Mouse (Mus musculus): Measurements from ENCODE around the gene Sugp2. TPM values are rescaled to one million over a fixed set of nuclear protein-coding genes. Genes with fewer than 3 reads are reported as not detected.

The Sugp2 gene
- 34.8 TPM for polyA plus RNA-seq (2017; shearing (Covaris generic))

DNA sequence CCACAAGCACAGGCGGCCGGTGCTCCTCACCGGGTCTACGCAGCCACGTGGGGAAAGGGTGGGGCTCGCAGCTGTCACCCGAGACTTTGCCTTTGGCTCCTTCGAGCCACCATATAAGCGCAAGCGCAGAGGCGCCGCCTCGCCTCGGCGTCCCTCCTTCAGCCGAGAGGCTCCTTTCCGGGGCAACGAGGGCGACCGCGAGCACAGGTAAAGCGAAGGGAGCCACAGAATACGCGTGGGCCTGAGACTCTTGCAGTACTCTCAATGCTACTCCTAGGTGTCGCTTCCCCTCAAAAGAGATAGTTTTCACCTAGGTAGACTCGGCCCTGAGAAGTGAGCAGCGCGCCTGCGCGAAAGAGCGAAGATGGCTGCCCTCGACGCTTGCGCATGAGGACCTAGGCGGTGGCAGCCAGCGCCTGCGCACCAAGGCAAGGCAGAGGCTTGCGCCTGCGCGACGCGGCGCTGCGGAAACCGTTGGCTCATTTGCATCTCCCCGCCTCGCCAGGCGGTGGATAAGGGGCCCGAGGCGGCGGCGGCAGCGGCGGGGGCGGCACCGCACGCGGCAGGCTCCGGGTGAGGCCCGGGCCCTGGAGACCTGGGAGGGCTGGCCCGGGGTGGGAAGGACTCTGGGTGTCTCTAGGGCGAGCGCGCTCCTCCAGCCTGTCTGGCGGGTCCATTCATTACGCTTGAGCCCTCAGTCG, at the start of gene Sugp2, which contains the start of gene Armc6:
Gene Sugp2 (plus strand): TSS at position 147 of the 701 bp plus-strand sequence.
Gene Armc6 (minus strand): TSS at position 387 of the 701 bp plus-strand sequence.

DNA sequence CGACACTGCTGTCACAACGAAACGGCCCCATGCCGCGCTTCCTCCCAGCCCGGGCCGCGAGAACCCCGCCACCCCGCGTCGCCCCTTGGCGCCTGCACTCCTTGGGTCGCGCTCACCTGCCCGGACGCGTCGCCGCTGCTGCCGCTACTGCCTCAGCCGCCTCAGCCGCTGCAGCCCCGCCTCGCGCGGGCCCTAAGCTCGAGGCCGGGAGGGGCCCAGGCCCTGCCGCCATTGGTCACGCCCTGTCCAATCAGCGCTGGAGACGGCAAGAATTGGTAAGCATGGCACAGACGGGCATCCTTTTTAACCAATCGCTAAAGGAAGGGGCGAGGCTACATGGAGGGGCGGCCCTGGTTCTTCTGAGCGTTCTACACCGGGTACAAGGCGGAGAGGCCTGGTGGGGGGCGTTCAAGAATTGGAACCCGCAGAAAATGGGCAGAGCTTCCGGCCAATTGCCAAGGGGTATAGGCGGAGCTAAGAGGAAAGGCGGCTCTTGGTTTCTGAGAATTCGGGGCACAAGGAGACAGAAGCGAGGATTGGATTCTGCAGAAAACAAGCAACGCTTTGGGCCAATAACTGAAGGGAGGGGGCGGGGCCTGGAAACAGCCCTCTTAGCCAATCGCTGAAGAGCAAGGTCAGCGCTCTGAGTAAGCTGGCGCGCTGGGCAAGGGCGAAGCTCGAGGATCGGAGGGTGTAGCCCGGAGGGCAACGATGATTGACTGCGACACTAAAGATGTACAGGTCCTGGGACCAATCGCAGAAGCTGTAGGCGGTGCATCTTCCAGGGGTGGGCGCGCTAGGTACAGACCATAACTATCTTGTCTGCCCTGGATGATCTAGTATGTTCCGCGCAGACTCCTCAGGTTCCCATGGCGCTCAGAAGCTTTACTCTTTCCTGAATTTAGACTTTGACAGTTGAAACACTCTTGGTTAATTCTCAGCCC, 21.6 kb upstream of the Sugp2 start, which contains the start of gene Slc25a42:
Gene Slc25a42 (minus strand): TSS at position 194 of the 944 bp plus-strand sequence.

DNA sequence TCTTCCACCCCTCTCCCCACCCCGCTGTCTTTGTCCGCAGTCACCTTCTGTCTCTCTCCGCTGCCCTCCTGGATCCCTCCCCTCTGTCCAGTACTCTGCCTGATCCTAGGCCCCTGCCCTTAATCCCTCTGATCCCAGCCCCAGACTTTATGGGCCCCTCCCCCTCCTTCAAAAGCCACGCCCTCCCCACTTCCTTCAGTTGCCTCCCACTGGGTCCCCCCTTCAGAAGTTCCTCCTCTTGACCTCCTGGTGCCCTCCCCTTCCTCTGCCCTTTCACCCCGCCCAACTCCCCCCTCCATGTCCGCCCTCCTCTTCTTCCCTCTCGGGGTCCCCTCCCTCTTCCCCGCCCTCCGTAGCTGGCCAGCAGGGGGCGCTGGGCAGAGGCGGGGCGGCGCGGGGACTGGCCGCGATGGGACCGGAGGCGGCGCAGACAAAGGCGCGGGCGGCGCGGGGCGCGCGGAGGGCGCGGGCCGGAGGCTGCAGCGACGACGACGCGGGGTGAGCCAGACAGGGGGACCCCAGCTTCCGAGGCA, 48.6 kb downstream of the Sugp2 start, which contains the start of gene Homer3:
Gene Homer3 (plus strand): TSS at position 225 of the 533 bp plus-strand sequence.

DNA sequence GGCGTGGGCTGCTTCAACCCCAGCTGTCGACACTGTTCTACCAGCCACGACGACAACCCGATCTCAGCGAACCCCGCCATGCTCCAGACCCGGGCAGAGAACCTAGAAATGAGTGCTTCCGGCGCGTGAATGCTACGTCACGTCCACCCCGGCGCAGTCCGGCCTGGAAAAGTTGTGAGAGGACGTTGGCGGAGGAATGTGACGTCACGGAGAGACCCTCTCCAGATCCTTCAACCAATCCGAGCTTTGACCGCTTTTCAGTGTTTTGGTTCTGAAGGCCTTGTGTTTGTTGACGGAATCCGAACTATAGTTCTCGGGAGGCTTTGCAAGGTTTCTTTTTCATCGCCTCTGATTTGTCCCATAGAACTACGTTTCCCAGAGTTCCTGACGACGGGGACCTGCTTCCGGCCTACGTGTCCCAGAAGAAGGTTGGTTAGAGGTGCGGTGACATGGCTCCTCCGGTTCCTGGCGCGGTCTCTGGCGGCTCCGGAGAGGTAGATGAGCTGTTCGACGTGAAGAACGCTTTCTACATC, 68.4 kb downstream of the Sugp2 start, which contains the start of the genes Ddx49 and Cope:
Gene Ddx49 (minus strand): TSS at position 132 of the 533 bp plus-strand sequence.
Gene Cope (plus strand): TSS at position 161 of the 533 bp plus-strand sequence.

DNA sequence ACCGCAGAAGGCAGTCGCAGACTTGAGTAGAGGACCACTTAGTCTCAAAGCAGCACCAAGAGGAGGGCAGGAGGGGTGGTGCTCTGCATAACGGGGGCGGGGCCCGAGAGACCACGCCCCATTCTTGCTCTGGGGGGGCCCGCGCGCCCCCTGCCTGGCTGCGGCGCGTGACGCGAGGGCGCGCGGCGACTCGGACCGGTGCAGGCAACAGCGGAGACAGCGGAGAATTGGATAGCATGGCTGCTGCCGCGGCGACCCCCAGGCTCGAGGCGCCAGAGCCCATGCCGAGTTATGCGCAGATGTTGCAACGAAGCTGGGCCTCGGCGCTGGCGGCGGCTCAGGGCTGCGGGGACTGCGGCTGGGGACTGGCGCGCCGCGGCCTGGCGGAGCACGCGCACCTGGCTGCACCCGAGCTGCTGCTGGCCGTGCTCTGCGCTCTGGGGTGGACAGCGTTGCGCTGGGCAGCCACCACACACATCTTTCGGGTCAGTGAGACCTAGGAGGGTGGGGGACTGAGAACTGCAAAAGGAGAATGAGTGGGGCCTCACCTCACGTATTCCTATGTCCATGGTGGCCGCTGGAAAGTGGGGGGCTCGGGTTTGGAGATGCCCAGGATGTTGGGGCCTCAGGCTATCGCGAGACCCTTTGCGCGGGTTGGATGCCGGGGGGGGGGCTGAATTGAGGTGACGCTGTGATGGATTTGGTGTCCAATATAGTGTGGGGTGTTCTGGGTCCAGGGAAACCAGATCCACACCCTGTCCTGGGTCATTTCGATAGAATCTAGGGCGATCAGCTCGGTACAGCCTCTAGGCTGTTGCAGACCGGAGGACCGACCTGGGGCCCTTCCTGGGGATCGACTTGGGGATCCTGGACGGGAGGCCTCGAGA, 81.8 kb downstream of the Sugp2 start, which contains the start of gene Cers1:
Gene Cers1 (plus strand): TSS at position 152 of the 887 bp plus-strand sequence.

DNA sequence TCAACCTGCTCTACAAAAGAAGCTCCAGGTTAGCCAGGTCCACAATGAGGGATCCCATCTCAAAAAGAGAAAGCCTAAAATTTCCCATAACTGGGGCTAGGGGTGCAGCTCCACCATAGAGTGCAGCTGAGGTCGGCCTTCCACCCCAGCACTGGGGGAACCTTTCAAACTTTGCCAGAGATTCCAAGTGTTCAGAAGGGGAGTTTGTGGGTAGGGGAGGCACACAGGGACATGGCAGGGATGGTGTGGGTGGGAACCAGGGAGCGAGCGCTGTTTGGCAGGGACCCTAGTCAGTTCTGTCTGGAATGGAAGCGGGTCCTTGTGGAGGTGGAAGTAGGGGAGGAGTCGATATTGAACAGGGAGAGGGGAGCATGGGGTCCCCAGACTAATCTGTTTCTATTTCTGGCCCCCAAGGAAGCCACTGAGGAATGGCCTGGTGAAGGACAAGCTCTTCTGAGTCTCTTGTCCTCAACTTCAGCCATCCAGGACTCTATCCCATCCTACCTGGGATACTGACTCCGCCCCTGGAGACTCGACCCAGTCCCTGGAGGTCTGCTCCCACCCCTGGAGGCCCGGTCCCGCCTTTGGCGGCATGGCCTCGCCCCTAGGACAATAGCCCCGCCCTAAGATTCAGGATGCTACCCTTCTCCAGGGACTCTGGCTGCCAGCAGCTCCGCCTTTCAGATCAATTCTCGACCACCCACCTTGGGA, 95.3 kb downstream of the Sugp2 start, which contains the start of gene Gdf1:
Gene Gdf1 (plus strand): TSS at position 694 of the 711 bp plus-strand sequence.

Other genes with a start within 250 kb of the Sugp2 start
- 24.7 TPM for gene Gatad2a, start 237.8 kb upstream of the Sugp2 start, polyA plus RNA-seq (2017; shearing (Covaris generic))
- gene Mau2, start 191.5 kb upstream of the Sugp2 start, polyA plus RNA-seq (2017; shearing (Covaris generic)) = 41.9 TPM
- 68.9 TPM for gene Sugp1, start 191.4 kb upstream of the Sugp2 start, polyA plus RNA-seq (2017; shearing (Covaris generic))
- 1.3 TPM for gene Tm6sf2, start 161.3 kb upstream of the Sugp2 start, polyA plus RNA-seq (2017; shearing (Covaris generic))
- not detected for gene Hapln4, start 150.8 kb upstream of the Sugp2 start, polyA plus RNA-seq (2017; shearing (Covaris generic))
- not detected for gene Ncan, start 113.4 kb upstream of the Sugp2 start, polyA plus RNA-seq (2017; shearing (Covaris generic))
- 54.8 TPM for gene Nr2c2ap, start 102.9 kb upstream of the Sugp2 start, polyA plus RNA-seq (2017; shearing (Covaris generic))
- gene Rfxank, start 95.1 kb upstream of the Sugp2 start, polyA plus RNA-seq (2017; shearing (Covaris generic)) = 41.2 TPM
- 97.8 TPM for gene Borcs8, start 94.7 kb upstream of the Sugp2 start, polyA plus RNA-seq (2017; shearing (Covaris generic))
- gene Mef2b, start 94.5 kb upstream of the Sugp2 start, polyA plus RNA-seq (2017; shearing (Covaris generic)) = 2.6 TPM
- gene Tmem161a, start 61.9 kb upstream of the Sugp2 start, polyA plus RNA-seq (2017; shearing (Covaris generic)) = 55.6 TPM
- gene Slc25a42, start 21.9 kb upstream of the Sugp2 start, polyA plus RNA-seq (2017; shearing (Covaris generic)) = 13.1 TPM
- gene Armc6, start 240 bp downstream of the Sugp2 start, polyA plus RNA-seq (2017; shearing (Covaris generic)) = 17.8 TPM
- 0.27 TPM for gene Homer3, start 48.6 kb downstream of the Sugp2 start, polyA plus RNA-seq (2017; shearing (Covaris generic))
- gene Ddx49, start 68.3 kb downstream of the Sugp2 start, polyA plus RNA-seq (2017; shearing (Covaris generic)) = 52.9 TPM
- gene Cope, start 68.3 kb downstream of the Sugp2 start, polyA plus RNA-seq (2017; shearing (Covaris generic)) = 354 TPM
- gene Cers1, start 81.5 kb downstream of the Sugp2 start, polyA plus RNA-seq (2017; shearing (Covaris generic)) = not detected
- 0.28 TPM for gene Gdf1, start 95.6 kb downstream of the Sugp2 start, polyA plus RNA-seq (2017; shearing (Covaris generic))
- 4.7 TPM for gene Upf1, start 119.1 kb downstream of the Sugp2 start, polyA plus RNA-seq (2017; shearing (Covaris generic))
- 0.20 TPM for gene Comp, start 139.3 kb downstream of the Sugp2 start, polyA plus RNA-seq (2017; shearing (Covaris generic))
- 14.5 TPM for gene Crtc1, start 205.4 kb downstream of the Sugp2 start, polyA plus RNA-seq (2017; shearing (Covaris generic))
- 15.2 TPM for gene Klhl26, start 242.7 kb downstream of the Sugp2 start, polyA plus RNA-seq (2017; shearing (Covaris generic))

Data from activated CD4-positive, CD25-positive, alpha-beta regulatory T cell, adult 9 weeks (primary cell).